Mouse (Mus musculus): Measurements from ENCODE around the gene Adgre5. TPM values are rescaled to one million over a fixed set of nuclear protein-coding genes. Genes with fewer than 3 reads are reported as not detected.

The Adgre5 gene
- polyA plus RNA-seq, 1 experiment from 2014 or later: 11.5 TPM

- no peak overlapping the region for H3K27ac ChIP-seq (replicated peaks)
- no peaks in the 10 kb centered on the region; the same call in 1 of the 2 replicates for H3K9me3 ChIP-seq
- WGBS: 73% methylated on average over 5 of the region's 5 CpGs
- H3K36me3 ChIP-seq (replicated peaks): peaks cover 5% of the 10 kb centered on the region; the same call in 1 of the 2 replicates
- H3K4me1 ChIP-seq: peaks cover 18% of the 10 kb centered on the region
- H3K4me3 ChIP-seq: no peak overlapping the region
- no peak for DNase-seq (ENCODE audit: low spot score)
- no peaks in the 10 kb centered on the region; the same call in 1 of the 2 replicates for H3K27me3 ChIP-seq (replicated peaks; ENCODE audit: low read depth, poor library complexity, severe bottlenecking)
Measured at GRCm38 (mm10) chr8:83731906-83732305, 9.2 kb downstream of the Adgre5 start.

GRCm38 (mm10) chr8:83729009-83729807, 11.9 kb downstream of the Adgre5 start:
- Histone ChIP-seq H3K4me3 (no peak overlapping the region), H3K36me3 (replicated peaks) (peaks cover 28% of the 10 kb centered on the region), H3K4me1 (peaks cover 18% of the 10 kb centered on the region), H3K9me3 (no peaks in the 10 kb centered on the region), H3K27ac (replicated peaks) (peak overlapping the region; percentile 54), H3K27me3 (replicated peaks; ENCODE audit: low read depth, poor library complexity, severe bottlenecking) (no peaks in the 10 kb centered on the region)
- WGBS: 66% methylated on average over 11 of the region's 11 CpGs
- DNase-seq (ENCODE audit: low spot score): peak; percentile 78

GRCm38 (mm10) chr8:83725521-83726102, 15.5 kb downstream of the Adgre5 start:
- Histone ChIP-seq H3K27me3 (replicated peaks; ENCODE audit: low read depth, poor library complexity, severe bottlenecking) (no peaks in the 10 kb centered on the region), H3K27ac (replicated peaks) (no peak overlapping the region), H3K36me3 (replicated peaks) (peaks cover 59% of the 10 kb centered on the region), H3K4me3 (no peak overlapping the region), H3K4me1 (peaks cover 18% of the 10 kb centered on the region), H3K9me3 (no peaks in the 10 kb centered on the region)
- DNase-seq (ENCODE audit: low spot score): no peak
- WGBS: 94% methylated on average over 8 of the region's 8 CpGs

- H3K4me3 ChIP-seq: no peak overlapping the region
- WGBS: 47% methylated on average over 15 of the region's 15 CpGs
- peaks cover 66% of the 10 kb centered on the region for H3K36me3 ChIP-seq (replicated peaks)
- no peaks in the 10 kb centered on the region for H3K27me3 ChIP-seq (replicated peaks; ENCODE audit: low read depth, poor library complexity, severe bottlenecking)
- peak; percentile 83 for DNase-seq (ENCODE audit: low spot score)
- H3K9me3 ChIP-seq: no peaks in the 10 kb centered on the region
- peaks cover 16% of the 10 kb centered on the region for H3K4me1 ChIP-seq
- no peak overlapping the region for H3K27ac ChIP-seq (replicated peaks)
Measured at GRCm38 (mm10) chr8:83724697-83725482, 16.2 kb downstream of the Adgre5 start.

GRCm38 (mm10) chr8:83723447-83724083, 17.6 kb downstream of the Adgre5 start:
- H3K36me3 ChIP-seq (replicated peaks): peaks cover 76% of the 10 kb centered on the region

GRCm38 (mm10) chr8:83722631-83723030, 18.5 kb downstream of the Adgre5 start:
- H3K4me3 ChIP-seq: no peak overlapping the region
- H3K4me1 ChIP-seq: no peaks in the 10 kb centered on the region
- no peak overlapping the region for H3K27ac ChIP-seq (replicated peaks)
- no peaks in the 10 kb centered on the region for H3K27me3 ChIP-seq (replicated peaks; ENCODE audit: low read depth, poor library complexity, severe bottlenecking)
- no peaks in the 10 kb centered on the region for H3K9me3 ChIP-seq
- 90% methylated on average over 12 of the region's 12 CpGs for WGBS
- peaks cover 76% of the 10 kb centered on the region for H3K36me3 ChIP-seq (replicated peaks)
- DNase-seq (ENCODE audit: low spot score): no peak

More at GRCm38 (mm10) chr8:83723447-83724083, 17.6 kb downstream of the Adgre5 start:
- peaks cover 2% of the 10 kb centered on the region; the same call in 1 of the 2 replicates for H3K4me1 ChIP-seq
- no peak for DNase-seq (ENCODE audit: low spot score)
- H3K9me3 ChIP-seq: no peaks in the 10 kb centered on the region
- WGBS: 90% methylated on average over 11 of the region's 11 CpGs
- H3K27me3 ChIP-seq (replicated peaks; ENCODE audit: low read depth, poor library complexity, severe bottlenecking): no peaks in the 10 kb centered on the region
- H3K4me3 ChIP-seq: no peak overlapping the region
- no peak overlapping the region for H3K27ac ChIP-seq (replicated peaks)

GRCm38 (mm10) chr8:83721405-83722025, 19.6 kb downstream of the Adgre5 start:
- Histone ChIP-seq H3K9me3 (no peaks in the 10 kb centered on the region), H3K27ac (replicated peaks) (no peak overlapping the region), H3K27me3 (replicated peaks; ENCODE audit: low read depth, poor library complexity, severe bottlenecking) (no peaks in the 10 kb centered on the region), H3K36me3 (replicated peaks) (peaks cover 76% of the 10 kb centered on the region), H3K4me3 (no peak overlapping the region), H3K4me1 (peaks cover 9% of the 10 kb centered on the region)
- no peak for DNase-seq (ENCODE audit: low spot score)
- WGBS: 92% methylated on average over 25 of the region's 25 CpGs

GRCm38 (mm10) chr8:83719693-83720092, 21.4 kb downstream of the Adgre5 start:
- Histone ChIP-seq H3K4me1 (peaks cover 15% of the 10 kb centered on the region), H3K27me3 (replicated peaks; ENCODE audit: low read depth, poor library complexity, severe bottlenecking) (no peaks in the 10 kb centered on the region), H3K36me3 (replicated peaks) (peaks cover 58% of the 10 kb centered on the region), H3K4me3 (no peak overlapping the region), H3K9me3 (no peaks in the 10 kb centered on the region), H3K27ac (replicated peaks) (no peak overlapping the region)
- 90% methylated on average over 2 of the region's 2 CpGs for WGBS
- DNase-seq (ENCODE audit: low spot score): no peak

GRCm38 (mm10) chr8:83719048-83719447, 22.1 kb downstream of the Adgre5 start:
- Histone ChIP-seq H3K9me3 (no peaks in the 10 kb centered on the region), H3K36me3 (replicated peaks) (peaks cover 51% of the 10 kb centered on the region), H3K4me1 (peaks cover 15% of the 10 kb centered on the region), H3K27ac (replicated peaks) (no peak overlapping the region), H3K4me3 (no peak overlapping the region), H3K27me3 (replicated peaks; ENCODE audit: low read depth, poor library complexity, severe bottlenecking) (no peaks in the 10 kb centered on the region)
- no peak for DNase-seq (ENCODE audit: low spot score)
- 85% methylated on average over 2 of the region's 2 CpGs for WGBS

GRCm38 (mm10) chr8:83716563-83716962, 24.6 kb downstream of the Adgre5 start:
- Histone ChIP-seq H3K9me3 (no peaks in the 10 kb centered on the region), H3K36me3 (replicated peaks) (peaks cover 26% of the 10 kb centered on the region), H3K27ac (replicated peaks) (no peak overlapping the region), H3K27me3 (replicated peaks; ENCODE audit: low read depth, poor library complexity, severe bottlenecking) (no peaks in the 10 kb centered on the region), H3K4me3 (peak overlapping the region; percentile 85), H3K4me1 (peaks cover 15% of the 10 kb centered on the region)
- no peak for DNase-seq (ENCODE audit: low spot score)
- 69% methylated on average over 2 of the region's 2 CpGs for WGBS

GRCm38 (mm10) chr8:83715771-83716170, 25.4 kb downstream of the Adgre5 start:
- H3K4me1 ChIP-seq: peaks cover 15% of the 10 kb centered on the region
- no peak for DNase-seq (ENCODE audit: low spot score)
- peak overlapping the region; percentile 98 for H3K27ac ChIP-seq (replicated peaks)
- H3K36me3 ChIP-seq (replicated peaks): peaks cover 18% of the 10 kb centered on the region
- H3K9me3 ChIP-seq: no peaks in the 10 kb centered on the region
- peak overlapping the region; percentile 85 for H3K4me3 ChIP-seq
- no peaks in the 10 kb centered on the region for H3K27me3 ChIP-seq (replicated peaks; ENCODE audit: low read depth, poor library complexity, severe bottlenecking)
- 1% methylated on average over 17 of the region's 17 CpGs for WGBS
